Mouse (Mus musculus) adrenal gland, adult 10 weeks (tissue): ENCODE measurements around the gene Gm2115. TPM values are rescaled to one million over a fixed set of nuclear protein-coding genes. Genes with fewer than 3 reads are reported as not detected.

Experiments
- polyA plus RNA-seq: library from polyadenylated mRNA; stranded (reverse); fragments of 350-450 nt; fragmentation: Illumina TruSeq; extraction: RNeasy Lipid Tissue Mini Kit (QIAGEN cat#74804); gene quantifications from one replicate; pipeline ENCODE4 v1.2.3, GENCODE M21; 2014; ENCODE audit warnings: low read depth, low replicate concordance

Gm2115 gene
- 56.8 TPM for polyA plus RNA-seq

DNA sequence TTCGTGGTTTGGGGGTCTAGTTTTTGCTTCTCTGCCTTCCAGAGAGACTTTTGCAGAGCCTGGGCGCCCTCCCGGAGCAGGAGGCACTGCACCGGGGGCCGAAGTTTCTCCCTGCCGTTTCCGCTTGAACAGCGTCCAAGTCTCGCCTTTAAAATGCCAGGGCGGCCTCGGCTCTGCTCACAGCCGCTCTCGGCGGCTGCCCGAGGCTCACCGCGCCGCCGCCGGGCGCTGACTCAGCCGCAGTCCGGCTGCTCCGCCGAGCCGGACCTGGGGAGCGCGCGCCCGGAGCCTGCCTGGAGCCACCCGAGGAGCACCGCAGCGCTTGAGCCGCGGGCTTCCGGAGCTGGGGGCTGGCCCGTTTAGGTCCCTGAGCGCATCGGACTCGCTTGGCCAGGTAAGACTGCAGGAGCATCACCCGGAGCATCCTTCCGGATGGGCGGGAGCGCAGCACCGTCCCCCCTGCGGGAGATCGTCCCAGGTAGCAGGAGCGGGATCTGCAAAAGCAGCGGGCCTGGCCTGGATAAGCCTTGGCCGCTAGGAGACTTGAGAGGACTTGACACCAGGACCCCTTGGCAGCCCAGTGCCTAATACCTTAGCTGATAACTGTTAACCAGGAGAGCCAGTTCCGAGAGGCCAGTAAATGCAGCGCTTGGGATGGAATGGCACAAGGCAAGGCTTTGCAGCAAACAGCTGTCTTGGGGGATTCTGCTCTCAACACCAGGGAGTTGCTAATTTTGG lies at the start of gene Gm2115:
Gene Gm2115 (plus strand): TSS at position 159 of the 738 bp plus-strand sequence.

DNA sequence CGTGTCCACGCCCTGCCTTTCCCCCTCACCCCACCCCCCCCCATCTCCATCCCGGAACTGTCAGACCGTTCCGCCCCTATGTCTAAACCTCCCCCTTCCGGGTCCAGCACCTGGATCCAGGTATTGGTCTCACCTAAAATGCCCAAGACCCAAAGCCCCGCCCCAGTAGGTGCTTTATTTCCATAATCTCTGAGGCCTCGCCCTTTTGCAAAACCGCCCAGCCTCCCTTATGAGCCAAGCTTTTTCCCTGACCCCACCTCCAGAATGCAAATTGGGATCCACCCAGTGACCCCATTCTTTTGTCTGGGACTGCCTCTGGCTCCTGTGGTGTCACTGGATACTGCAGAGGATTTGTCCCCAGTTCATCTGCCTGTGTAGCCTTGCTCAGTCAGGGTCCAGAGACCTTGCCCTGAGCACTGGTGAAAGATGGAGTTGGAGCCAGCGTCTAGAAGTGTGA lies 77.6 kb downstream of the Gm2115 start, which contains the start of gene Fah:
Gene Fah (minus strand): TSS at position 430 of the 457 bp plus-strand sequence.

Other genes starting within 250 kb of the Gm2115 start
- gene Arnt2, start 118.8 kb upstream of the Gm2115 start, polyA plus RNA-seq: 16.9 TPM
- 7.8 TPM for gene Fah, start 77.8 kb downstream of the Gm2115 start, polyA plus RNA-seq
- gene Zfand6, start 161.0 kb downstream of the Gm2115 start, polyA plus RNA-seq: 441 TPM